Mouse (Mus musculus) central nervous system, embryonic 11.5 days (tissue): ENCODE results near the gene Schip1. TPM values are rescaled to one million over a fixed set of nuclear protein-coding genes. Genes with fewer than 3 reads are reported as not detected.

Source experiments
- polyA plus RNA-seq: library from polyadenylated mRNA; depleted of rRNA; stranded (reverse); fragments of >200 nt; gene quantifications from 2 replicates; pipeline ENCODE4 v1.2.3, GENCODE M21; 2012; rRNA removed

Gene Schip1
- 43.2 and 52.2 TPM in 2 replicates for polyA plus RNA-seq

DNA sequence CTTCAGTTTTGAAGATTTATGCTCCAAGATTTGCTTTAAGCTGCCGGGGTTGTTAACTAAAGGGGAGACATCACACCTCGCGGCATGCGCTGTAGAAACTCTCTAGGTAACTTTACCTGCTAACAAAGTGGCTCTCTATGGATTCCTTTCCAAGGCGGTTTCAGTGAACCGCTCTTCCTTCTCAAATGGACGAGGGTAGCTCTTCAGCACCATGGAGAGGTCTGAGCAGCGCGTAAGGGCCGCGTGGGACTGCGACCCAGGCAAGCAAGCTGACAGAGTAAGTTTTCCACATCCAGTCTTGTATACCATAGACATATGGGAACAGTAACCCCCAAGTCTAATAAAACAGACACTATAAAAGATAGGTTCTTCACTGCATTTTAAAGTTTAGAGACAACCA, at the start of gene Schip1:
Schip1 (plus strand) TSS at position 72 of the 400 bp plus-strand sequence.

Other genes starting within 250 kb of the Schip1 start
- 0.13 and 0.19 TPM in 2 replicates for gene Iqcj, start 172.6 kb upstream of the Schip1 start, polyA plus RNA-seq
- 1.7 and 3.0 TPM in 2 replicates for gene Iqschfp, start 172.6 kb upstream of the Schip1 start, polyA plus RNA-seq